Mouse (Mus musculus): ENCODE results near the gene Olfr365. TPM values are rescaled to one million over a fixed set of nuclear protein-coding genes. Genes with fewer than 3 reads are reported as not detected.

Gene Olfr365
- polyA plus RNA-seq (2016; fragmentation: Nextera tagmentation; extraction: Ambion mirVana): not detected in 2 replicates

- H3K4me1 ChIP-seq: no peaks in the 10 kb centered on the region
- no peak within 1 kb of the TSS for H3K27ac ChIP-seq
- H3K4me3 ChIP-seq: no peak within 1 kb of the TSS
- no peaks in the 10 kb centered on the region for H3K27me3 ChIP-seq (replicated peaks)
- no peaks in the 10 kb centered on the region for H3K36me3 ChIP-seq
- H3K9me3 ChIP-seq: 0 out of 2 replicates have a peak, but pooled peaks cover 11% of the 10 kb centered on the region
- no peak for ATAC-seq (ENCODE audit: low FRiP score, low read depth)
- H3K4me2 ChIP-seq (replicated peaks): no peak within 1 kb of the TSS
- no peak within 1 kb of the TSS for H3K9ac ChIP-seq
- 77% methylated on average over 3 of the region's 3 CpGs for WGBS
Observed at GRCm38 (mm10) chr2:37187898-37188297, at the start of gene Olfr365. Gene Olfr365 (plus strand): TSS chr2:37188198.

- Histone ChIP-seq H3K4me1 (no peaks in the 10 kb centered on the region), H3K9ac (no peak within 1 kb of the TSS), H3K27ac (no peak within 1 kb of the TSS), H3K27me3 (replicated peaks) (no peaks in the 10 kb centered on the region), H3K4me3 (no peak within 1 kb of the TSS), H3K4me2 (replicated peaks) (no peak within 1 kb of the TSS), H3K36me3 (no peaks in the 10 kb centered on the region), H3K9me3 (peaks cover 18% of the 10 kb centered on the region; the same call in 1 of the 2 replicates)
- ATAC-seq (ENCODE audit: low FRiP score, low read depth): no peak
- WGBS: 87% methylated on average over 3 of the region's 3 CpGs
Observed at GRCm38 (mm10) chr2:37139022-37139421, 49.0 kb upstream of the Olfr365 start, which contains the start of gene Olfr364-ps1. Gene Olfr364-ps1 (plus strand): TSS chr2:37139322.

GRCm38 (mm10) chr2:37211274-37211673 lies 23.3 kb downstream of the Olfr365 start, which contains the start of gene Olfr366:
Gene Olfr366 (plus strand): TSS chr2:37211574.
- no peak for ATAC-seq (ENCODE audit: low FRiP score, low read depth)
- no peak within 1 kb of the TSS for H3K4me3 ChIP-seq

More at GRCm38 (mm10) chr2:37211274-37211673, 23.3 kb downstream of the Olfr365 start, which contains the start of gene Olfr366:
- H3K9me3 ChIP-seq: peaks cover 19% of the 10 kb centered on the region; the same call in 1 of the 2 replicates
- no peaks in the 10 kb centered on the region for H3K36me3 ChIP-seq
- H3K27ac ChIP-seq: no peak within 1 kb of the TSS
- H3K9ac ChIP-seq: no peak within 1 kb of the TSS
- no peak within 1 kb of the TSS for H3K4me2 ChIP-seq (replicated peaks)
- no peaks in the 10 kb centered on the region for H3K4me1 ChIP-seq
- H3K27me3 ChIP-seq (replicated peaks): no peaks in the 10 kb centered on the region

Other genes starting within 250 kb of the Olfr365 start
- not detected in 2 replicates for gene Olfr357, start 194.4 kb upstream of the Olfr365 start, polyA plus RNA-seq (2016; fragmentation: Nextera tagmentation; extraction: Ambion mirVana)
- gene Olfr358, start 178.9 kb upstream of the Olfr365 start, polyA plus RNA-seq (2016; fragmentation: Nextera tagmentation; extraction: Ambion mirVana): not detected in 2 replicates
- not detected in 2 replicates for gene Olfr360, start 122.5 kb upstream of the Olfr365 start, polyA plus RNA-seq (2016; fragmentation: Nextera tagmentation; extraction: Ambion mirVana)
- not detected in 2 replicates for gene Olfr361, start 98.9 kb upstream of the Olfr365 start, polyA plus RNA-seq (2016; fragmentation: Nextera tagmentation; extraction: Ambion mirVana)
- gene Olfr362, start 70.3 kb upstream of the Olfr365 start, polyA plus RNA-seq (2016; fragmentation: Nextera tagmentation; extraction: Ambion mirVana): not detected in 2 replicates
- not detected in 2 replicates for gene Olfr364-ps1, start 48.9 kb upstream of the Olfr365 start, polyA plus RNA-seq (2016; fragmentation: Nextera tagmentation; extraction: Ambion mirVana)
- gene Olfr366, start 23.4 kb downstream of the Olfr365 start, polyA plus RNA-seq (2016; fragmentation: Nextera tagmentation; extraction: Ambion mirVana): not detected in 2 replicates
- not detected in 2 replicates for gene Olfr368, start 138.3 kb downstream of the Olfr365 start, polyA plus RNA-seq (2016; fragmentation: Nextera tagmentation; extraction: Ambion mirVana)
- gene Pdcl, start 171.1 kb downstream of the Olfr365 start, polyA plus RNA-seq (2016; fragmentation: Nextera tagmentation; extraction: Ambion mirVana): 76.8 and 81.0 TPM in 2 replicates
- gene Rc3h2, start 234.7 kb downstream of the Olfr365 start, polyA plus RNA-seq (2016; fragmentation: Nextera tagmentation; extraction: Ambion mirVana): 31.5 and 31.9 TPM in 2 replicates